Mouse (Mus musculus): ENCODE results near the gene Actr2.

DNA sequence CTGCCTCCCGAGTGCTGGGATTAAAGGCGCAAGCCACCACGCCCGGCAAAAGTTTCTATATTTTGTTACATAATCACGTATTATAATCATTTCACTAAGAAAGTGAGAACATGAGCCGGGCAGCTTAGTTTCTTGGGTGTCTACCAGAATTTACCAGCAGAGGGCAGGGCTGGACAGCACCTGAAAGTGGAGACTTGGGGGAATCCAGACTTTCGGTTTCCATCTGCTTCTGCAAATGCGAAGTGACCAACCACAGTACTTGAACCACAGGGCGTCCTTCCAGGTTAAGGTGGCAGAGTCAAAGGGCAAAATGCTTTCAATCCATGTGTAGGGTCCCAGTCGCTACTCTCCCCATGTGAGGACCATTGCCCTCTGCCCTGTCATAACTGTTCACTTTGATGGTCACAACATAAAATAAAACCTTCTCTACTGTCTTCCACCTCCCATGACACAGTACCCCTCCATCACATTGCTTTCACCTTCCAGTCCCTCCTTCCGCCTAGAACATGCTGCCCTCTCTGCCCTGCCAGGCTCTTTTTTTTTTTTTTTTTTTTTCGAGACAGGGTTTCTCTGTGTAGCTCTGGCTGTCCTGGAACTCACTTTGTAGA, 20.3 kb upstream of the Actr2 start:
- peak; percentile 91 for TF ChIP-seq CTCF (IDR thresholded peaks at IDR 0.05; ENCODE audit: low read depth)
- TF ChIP-seq EP300 (optimal IDR thresholded peaks at IDR 0.05): no peak
